Mouse (Mus musculus) naive thymus-derived CD4-positive, alpha-beta T cell, adult 5 months (primary cell): Measurements from ENCODE around the gene Fbxo22. TPM values are rescaled to one million over a fixed set of nuclear protein-coding genes. Genes with fewer than 3 reads are reported as not detected.

Experiments used
- polyA plus RNA-seq: library from polyadenylated mRNA; unstranded; fragments of 100-300 nt; shearing (Covaris generic); gene quantifications from one replicate; pipeline ENCODE4 v1.2.1, GENCODE M21; 2017

The Fbxo22 gene
- 22.6 TPM for polyA plus RNA-seq

DNA sequence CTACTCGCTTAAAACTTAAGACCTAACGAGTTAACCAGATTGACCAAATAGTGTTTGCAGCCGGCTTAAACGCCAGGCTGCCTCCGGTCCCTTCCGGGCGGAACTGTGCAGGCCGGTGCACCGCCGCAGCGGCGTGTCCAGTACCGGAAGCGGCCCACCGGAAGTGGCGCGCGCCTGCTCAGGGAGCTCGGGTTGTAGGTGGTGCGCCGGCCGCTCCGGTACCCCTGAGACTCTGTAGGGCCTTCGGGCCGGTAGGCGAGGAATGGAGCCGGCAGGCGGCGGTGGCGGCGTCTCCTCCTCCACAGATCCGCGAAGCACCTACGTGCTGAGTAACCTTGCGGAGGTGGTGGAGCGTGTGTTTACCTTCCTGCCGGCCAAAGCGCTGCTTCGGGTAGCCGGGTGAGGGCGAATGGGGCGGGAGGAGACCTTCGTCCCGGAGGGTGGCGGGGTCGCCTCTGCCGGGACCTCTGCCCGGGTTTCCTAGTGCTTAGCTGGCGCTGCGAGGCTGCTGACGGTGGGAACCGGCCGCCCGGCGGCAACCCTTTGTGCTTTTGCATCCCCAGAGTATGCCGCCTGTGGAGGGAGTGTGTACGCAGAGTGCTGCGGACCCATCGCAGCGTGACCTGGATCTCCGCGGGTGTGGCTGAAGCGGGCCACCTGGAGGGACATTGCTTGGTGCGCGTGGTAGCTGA, at the start of gene Fbxo22:
Gene Fbxo22, plus strand, starts transcription at position 136 of the 692 bp plus-strand sequence.

Other genes with a start within 250 kb of the Fbxo22 start
- gene Chrna5, start 228.0 kb upstream of the Fbxo22 start, polyA plus RNA-seq = 0.19 TPM
- gene Chrna3, start 182.4 kb upstream of the Fbxo22 start, polyA plus RNA-seq = not detected
- not detected for gene Chrnb4, start 160.1 kb upstream of the Fbxo22 start, polyA plus RNA-seq
- 52.2 TPM for gene Ube2q2, start 60.1 kb upstream of the Fbxo22 start, polyA plus RNA-seq
- gene Nrg4, start 117.9 kb downstream of the Fbxo22 start, polyA plus RNA-seq = 0.78 TPM
- not detected for gene Tmem266, start 118.0 kb downstream of the Fbxo22 start, polyA plus RNA-seq